Mouse (Mus musculus): ENCODE measurements around the gene Inpp5b.
"Not testable (repeated sequence)": the region's sequence is repeated elsewhere in the genome, so short reads cannot be mapped to it uniquely, and the experiment has no call there.

Inpp5b gene

DNA sequence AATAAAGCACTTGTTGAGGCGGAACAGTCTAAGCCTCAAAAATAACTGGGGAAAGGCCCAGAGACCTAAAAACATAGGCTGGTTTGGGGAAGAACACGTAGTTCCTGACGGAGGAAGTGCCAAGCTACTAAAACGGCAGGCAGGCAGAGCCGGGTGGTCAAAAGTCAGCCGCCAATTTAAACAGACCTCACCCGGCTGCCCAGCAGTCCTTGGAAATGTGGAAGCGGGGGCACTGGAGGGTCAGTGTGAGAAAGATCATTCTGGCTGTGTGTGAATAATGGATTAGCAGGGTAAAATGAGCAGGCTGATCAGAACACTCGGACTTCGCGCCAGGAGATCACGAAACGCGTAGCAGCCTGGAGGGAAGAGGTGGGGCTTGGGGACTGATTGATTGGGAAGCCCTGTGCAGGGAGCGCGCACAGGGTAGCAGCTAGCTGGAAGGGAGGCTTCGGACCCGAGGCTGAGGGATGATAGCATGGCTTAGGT, 31.6 kb upstream of the Inpp5b start:
- DNase-seq (ENCODE audit: low spot score in 2 of 2) = no peak

- DNase-seq (ENCODE audit: low spot score in 2 of 2) = peak in 1 of 2 experiments; percentile 72
Observed at GRCm38 (mm10) chr4:124710776-124711291, 30.8 kb upstream of the Inpp5b start.

- DNase-seq (ENCODE audit: low spot score in 2 of 2) = no peak
Observed at GRCm38 (mm10) chr4:124712618-124713017, 29.0 kb upstream of the Inpp5b start.

DNA sequence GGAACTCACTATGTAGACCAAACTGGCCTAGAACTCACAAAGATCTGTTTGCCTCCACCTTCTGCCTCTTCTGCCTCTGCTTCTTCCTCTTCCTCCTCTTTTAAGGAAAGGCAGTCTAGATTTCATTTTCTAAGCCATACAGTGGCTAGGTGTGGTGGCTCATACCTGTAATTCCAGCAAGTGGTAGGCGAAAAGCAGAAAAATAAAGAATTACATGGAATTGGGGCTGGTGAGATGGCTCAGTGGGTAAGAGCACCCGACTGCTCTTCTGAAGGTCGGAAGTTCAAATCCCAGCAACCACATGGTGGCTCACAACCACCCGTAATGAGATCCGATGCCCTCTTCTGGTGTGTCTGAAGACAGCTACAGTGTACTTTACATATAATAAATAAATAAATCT, 27.8 kb upstream of the Inpp5b start:
- DNase-seq (ENCODE audit: low spot score in 2 of 2) = not testable (repeated sequence)

- DNase-seq (ENCODE audit: low spot score in 2 of 2) = peak; percentile 86 to 97
Observed at GRCm38 (mm10) chr4:124714545-124715481, 26.8 kb upstream of the Inpp5b start, which contains the start of gene Sf3a3. Gene Sf3a3, plus strand, starts transcription at chr4:124714776.

DNA sequence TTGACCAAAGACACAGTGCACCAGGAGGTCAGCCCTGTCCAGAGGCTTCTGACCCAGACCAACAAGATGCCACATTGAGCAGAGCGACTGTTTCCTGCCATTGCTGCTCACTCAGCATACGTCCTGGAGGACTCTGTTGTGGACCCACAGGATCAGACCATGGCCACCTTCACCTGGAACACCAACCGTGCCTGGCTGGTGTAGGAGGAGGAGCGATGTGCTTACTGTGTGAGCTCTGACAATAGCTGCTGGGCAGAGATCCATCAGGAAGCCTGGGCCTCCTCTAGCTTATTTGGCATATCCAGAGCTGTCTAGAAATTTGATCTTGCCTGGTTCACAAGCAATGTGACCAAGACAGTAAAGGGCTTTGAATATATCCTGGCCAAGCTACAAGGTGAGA, 22.5 kb upstream of the Inpp5b start:
- no peak for DNase-seq (ENCODE audit: low spot score in 2 of 2)

GRCm38 (mm10) chr4:124726121-124726520, 15.5 kb upstream of the Inpp5b start:
- no peak for DNase-seq (ENCODE audit: low spot score in 2 of 2)

- DNase-seq (ENCODE audit: low spot score in 2 of 2) = no peak
Observed at GRCm38 (mm10) chr4:124736952-124737351, 4.7 kb upstream of the Inpp5b start.

GRCm38 (mm10) chr4:124737486-124737885, 4.2 kb upstream of the Inpp5b start:
- no peak for DNase-seq (ENCODE audit: low spot score in 2 of 2)

DNA sequence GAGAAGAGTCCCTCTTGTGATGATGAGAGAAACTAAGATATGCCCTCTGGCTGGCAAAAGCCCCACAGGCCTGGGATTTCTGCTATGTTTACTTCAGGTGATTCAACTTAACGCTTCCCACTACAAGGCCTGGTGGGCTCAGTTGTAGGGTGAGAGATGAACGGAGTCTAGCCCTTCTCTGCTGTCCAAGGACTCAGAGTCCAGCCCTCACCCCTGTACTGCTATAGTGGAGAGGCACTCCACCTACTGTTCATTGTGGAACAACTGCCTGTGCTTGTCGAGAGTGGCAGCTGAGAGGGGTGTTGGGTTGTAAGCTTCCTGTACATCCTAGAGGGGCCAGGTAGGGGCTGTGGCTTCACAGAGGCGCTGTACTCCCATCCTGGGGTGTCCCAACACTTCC, 3.6 kb upstream of the Inpp5b start:
- DNase-seq (ENCODE audit: low spot score in 2 of 2) = no peak

GRCm38 (mm10) chr4:124738783-124739182, 2.9 kb upstream of the Inpp5b start:
- no peak for DNase-seq (ENCODE audit: low spot score in 2 of 2)

- no peak for DNase-seq (ENCODE audit: low spot score in 2 of 2)
Observed at GRCm38 (mm10) chr4:124742839-124743238, 1.2 kb downstream of the Inpp5b start.

DNA sequence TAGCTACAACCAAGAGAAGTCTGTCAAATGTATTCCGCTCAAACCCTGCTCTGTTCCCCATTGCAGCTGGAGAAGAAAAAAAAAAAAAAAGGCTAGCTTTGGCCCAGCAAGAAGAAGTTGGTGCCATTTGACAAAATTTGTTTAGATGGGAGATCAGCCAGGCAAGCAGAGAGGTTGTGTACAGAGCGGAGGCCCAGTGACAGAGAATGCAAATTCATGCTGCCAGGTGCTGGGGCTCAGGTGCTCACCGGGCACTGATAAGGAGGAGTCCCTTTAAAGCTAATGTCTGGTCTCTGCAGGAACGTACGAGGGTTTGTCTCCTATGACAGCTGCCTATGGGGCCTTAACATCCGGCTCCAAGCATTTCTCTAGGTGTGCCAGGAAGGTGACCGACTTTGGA, 4.9 kb downstream of the Inpp5b start:
- DNase-seq (ENCODE audit: low spot score in 2 of 2) = no peak

GRCm38 (mm10) chr4:124747851-124748250, 6.2 kb downstream of the Inpp5b start:
- DNase-seq (ENCODE audit: low spot score in 2 of 2) = no peak

- peak; percentile 94 to 99 for DNase-seq (ENCODE audit: low spot score in 2 of 2)
Observed at GRCm38 (mm10) chr4:124751300-124752250, 9.9 kb downstream of the Inpp5b start.

DNA sequence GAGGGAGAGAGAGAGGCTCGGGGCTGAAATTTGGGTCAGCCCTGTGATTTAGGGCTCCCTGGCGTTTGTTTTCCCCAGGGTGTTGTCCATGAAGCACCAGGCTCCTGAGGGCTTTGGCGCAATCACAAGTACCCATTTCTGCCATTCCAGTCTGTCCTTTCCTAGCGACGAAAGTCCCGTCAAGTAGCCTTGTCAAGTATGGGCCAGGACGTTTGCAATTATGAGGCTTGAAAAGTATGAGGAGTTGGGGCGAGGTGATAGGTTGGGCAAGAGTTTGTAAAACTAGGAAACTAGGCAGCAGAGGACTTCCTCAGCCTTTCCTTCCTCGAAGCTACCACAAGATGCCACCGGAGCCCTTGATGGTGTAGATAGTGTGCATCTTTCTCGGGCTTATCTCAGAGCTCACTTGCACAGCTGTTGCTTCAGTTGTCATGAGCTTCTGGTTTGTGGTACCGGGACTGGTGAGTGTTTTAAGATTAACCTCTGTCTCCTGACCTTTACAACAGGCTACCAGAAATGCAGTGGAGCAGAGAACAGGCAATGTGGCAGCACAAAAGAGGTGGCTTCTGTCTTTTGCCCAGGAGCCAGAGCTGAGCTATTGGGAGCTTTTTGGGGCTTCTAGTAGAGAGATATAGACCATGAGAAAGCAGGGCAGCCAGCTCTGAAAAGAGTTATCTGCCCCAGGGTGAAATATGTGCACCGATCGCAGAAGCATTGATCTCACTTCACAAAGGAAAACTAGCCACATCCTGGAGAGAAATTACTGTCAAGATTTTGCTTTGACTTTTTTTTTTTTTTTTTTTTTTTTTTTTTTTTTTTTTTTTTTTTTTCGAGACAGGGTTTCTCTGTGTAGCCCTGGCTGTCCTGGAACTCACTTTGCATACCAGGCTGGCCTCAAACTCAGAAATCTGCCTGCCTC, 10.9 kb downstream of the Inpp5b start:
- no peak for DNase-seq (ENCODE audit: low spot score in 2 of 2)

DNA sequence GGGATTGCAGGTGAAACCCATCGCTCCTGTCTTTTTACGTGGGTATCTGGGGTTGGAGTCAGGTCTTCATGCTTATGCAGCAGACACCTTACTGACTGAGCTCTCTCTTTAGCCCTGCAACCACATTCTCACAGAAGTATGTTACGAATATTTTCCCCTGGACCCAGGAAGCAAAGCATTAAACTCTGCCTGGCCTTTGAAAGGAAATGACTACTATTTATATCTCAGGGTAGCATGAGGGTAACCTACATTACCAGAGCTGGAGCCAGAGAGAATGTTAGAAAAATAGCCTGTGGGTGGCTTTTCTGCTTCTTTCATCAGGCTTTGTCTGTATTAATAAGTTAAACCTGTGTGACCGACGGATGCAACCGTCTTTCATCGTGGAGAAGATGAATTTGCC, 13.9 kb downstream of the Inpp5b start:
- no peak for DNase-seq (ENCODE audit: low spot score in 2 of 2)

DNA sequence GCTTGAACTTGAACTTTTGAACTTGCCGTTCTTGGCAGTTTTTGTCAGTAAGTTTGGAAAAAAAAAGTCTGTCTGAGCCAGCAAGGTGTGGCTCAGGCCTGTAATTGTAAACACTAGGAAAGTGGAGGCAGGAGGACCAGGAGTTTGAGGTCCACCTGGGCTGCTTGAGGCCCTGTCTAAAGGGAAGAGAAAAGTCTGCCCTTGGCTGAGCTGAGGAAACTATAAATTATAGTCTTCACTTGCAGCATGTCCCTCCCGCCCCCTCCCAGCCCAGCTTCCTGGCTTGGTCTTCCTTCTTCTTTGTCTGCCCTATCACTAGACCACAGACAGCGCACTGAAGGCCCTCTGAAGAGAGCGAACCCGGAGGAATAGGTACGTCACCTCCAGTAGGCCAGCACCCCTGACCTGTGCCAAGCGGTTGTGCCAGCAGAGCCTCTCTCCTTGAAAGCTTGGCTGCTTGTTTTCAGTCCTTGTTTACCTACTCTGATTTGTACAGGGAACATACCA, 17.7 kb downstream of the Inpp5b start:
- no peak for DNase-seq (ENCODE audit: low spot score in 2 of 2)

DNA sequence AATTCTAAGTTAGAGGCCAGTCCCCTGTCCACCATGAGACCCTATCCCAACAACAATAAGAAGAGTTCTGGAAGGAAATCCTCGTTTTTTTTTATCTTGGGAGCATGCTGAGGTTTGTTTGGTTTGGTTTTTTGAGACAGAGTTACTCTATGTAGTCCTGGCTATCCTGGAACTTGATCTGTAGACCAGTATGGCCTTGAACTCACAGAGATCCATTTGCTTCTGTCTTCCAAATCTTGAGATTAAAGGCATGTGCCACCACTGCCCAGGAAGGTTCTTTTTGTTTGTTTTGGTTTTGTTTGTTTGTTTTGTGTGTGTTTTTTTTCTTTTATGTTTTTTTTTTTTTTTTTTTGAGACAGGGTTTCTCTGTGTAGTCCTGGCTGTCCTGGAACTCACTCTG, 19.6 kb downstream of the Inpp5b start:
- DNase-seq (ENCODE audit: low spot score in 2 of 2) = no peak

DNA sequence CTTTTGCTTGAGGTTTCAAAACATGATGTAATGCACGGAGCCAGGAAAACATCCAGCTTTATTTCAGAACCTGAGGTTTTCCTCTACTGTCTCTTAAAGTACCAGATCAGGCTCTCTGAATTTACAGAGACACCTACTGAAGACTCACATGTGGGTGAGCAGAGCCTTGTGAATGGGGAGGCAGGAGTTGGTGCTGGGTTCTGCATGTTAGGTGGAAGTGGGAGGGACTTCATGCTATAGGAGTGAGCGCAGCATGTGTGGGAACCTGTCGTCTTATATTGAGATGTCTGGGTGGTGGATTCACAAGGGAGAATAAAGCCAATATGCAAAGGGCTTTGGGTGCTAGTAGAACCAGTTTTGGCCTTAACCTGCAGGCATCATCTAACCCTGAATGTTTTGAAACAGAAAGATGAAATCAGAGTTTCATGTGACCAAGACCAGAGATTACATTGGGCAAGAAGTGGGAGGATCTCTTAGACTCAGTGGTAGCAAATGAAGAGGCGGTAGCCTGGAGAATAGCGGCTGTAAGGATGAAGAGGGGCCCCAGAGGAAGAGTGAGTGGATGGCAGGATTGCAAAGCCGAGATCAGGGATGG, 21.3 kb downstream of the Inpp5b start:
- DNase-seq (ENCODE audit: low spot score in 2 of 2) = no peak
